Mouse (Mus musculus): ENCODE data around the gene Cdc42se2. TPM values are rescaled to one million over a fixed set of nuclear protein-coding genes. Genes with fewer than 3 reads are reported as not detected.

The Cdc42se2 gene
- polyA plus RNA-seq, 1 experiment from 2014 or later = 187 TPM

DNA sequence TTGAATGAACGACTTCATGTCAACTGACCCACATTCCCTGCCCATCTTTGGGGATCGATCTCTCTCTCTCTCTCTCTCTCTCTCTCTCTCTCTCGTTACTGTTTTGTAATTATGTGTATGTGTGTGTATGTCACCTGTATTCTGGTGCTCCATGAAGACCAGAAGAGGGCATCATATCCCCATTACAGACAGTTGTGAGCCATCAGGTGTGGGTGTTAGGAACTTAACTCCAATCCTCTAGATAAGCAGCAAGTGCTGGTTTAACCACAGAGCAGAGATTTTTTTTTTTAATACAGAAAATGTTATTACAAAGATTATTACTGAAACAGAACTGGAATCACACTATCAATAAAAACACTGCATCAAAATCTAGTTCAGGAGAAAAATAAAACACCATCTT is 1.9 kb downstream of the Cdc42se2 start:
- Histone ChIP-seq H3K4me3 (peak overlapping the region; percentile 69; the same call in 1 of the 2 replicates), H3K27me3 (ENCODE audit: poor library complexity, severe bottlenecking) (no peaks in the 10 kb centered on the region), H3K4me1 (peaks cover 32% of the 10 kb centered on the region), H3K27ac (no peak overlapping the region), H3K36me3 (replicated peaks) (peaks cover 26% of the 10 kb centered on the region), H3K9me3 (no peaks in the 10 kb centered on the region)
- 89% methylated on average over 3 of the region's 3 CpGs for WGBS
- DNase-seq (ENCODE audit: extremely low spot score, low spot score) = no peak

DNA sequence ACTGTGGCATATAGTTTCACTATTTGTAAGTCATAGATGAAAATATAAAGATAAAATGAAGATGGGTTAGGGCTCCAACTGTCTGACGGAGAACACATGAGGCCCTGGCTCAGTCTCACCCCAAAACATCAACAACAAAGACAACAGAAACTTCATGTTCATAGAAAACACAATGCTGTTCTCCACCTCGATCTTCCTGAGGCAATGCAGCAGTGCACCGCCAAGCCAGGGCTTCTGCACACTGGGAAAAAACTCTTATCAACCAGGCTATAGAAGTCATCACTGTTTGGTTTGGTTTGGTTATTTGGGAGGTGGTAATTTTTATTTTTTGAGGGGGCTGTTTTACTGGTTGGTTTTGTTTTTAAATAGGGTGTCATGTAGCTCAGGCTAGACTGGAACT is 3.0 kb downstream of the Cdc42se2 start:
- Histone ChIP-seq H3K36me3 (replicated peaks) (peaks cover 26% of the 10 kb centered on the region), H3K27me3 (ENCODE audit: poor library complexity, severe bottlenecking) (no peaks in the 10 kb centered on the region), H3K9me3 (no peaks in the 10 kb centered on the region), H3K4me3 (no peak overlapping the region), H3K27ac (no peak overlapping the region), H3K4me1 (peaks cover 32% of the 10 kb centered on the region)
- WGBS = 90% methylated on average over 3 of the region's 3 CpGs
- DNase-seq (ENCODE audit: extremely low spot score, low spot score) = no peak

DNA sequence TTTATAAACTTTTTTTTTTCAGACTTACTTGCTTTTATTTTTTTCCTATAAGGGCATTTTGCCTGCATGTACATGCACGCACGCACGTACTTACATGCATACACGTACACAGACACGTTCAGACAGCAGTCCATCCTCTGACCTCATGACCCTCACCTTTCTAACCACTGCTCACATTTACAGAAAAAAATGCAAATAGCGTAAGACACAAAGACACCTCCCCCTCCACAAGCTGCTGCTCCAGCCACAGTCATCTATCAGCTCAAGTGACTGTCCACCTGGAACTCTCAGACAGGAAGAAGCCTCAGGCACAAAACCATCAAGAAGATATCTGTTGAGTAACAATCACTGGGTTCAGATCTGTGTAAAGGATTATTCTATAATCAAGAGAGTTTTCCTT is 5.2 kb downstream of the Cdc42se2 start:
- Histone ChIP-seq H3K27ac (no peak overlapping the region), H3K4me3 (no peak overlapping the region), H3K27me3 (ENCODE audit: poor library complexity, severe bottlenecking) (no peaks in the 10 kb centered on the region), H3K9me3 (no peaks in the 10 kb centered on the region), H3K36me3 (replicated peaks) (peaks cover 39% of the 10 kb centered on the region), H3K4me1 (peaks cover 20% of the 10 kb centered on the region)
- no peak for DNase-seq (ENCODE audit: extremely low spot score, low spot score)
- 93% methylated on average over 6 of the region's 6 CpGs for WGBS

DNA sequence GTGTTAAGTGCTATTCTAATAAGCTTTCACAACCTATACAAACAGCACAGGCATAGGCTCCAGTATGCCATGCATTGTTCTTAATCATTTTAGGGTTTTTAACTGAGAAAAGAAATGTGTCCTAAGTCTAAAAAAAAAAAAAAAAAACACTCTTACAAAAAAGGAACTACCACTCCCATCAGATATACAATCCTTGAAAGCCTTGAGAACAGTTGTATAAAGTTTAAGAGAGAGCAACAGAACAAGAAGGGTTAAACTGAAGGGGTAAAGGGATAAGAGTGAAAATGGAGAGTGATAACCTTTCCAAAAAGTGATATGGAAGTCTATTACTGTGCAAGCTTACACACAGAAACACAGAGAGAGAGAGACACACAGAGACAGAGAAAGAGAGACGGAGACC is 7.5 kb downstream of the Cdc42se2 start:
- Histone ChIP-seq H3K4me1 (peaks cover 6% of the 10 kb centered on the region; the same call in 1 of the 2 replicates), H3K27ac (no peak overlapping the region), H3K4me3 (no peak overlapping the region), H3K27me3 (ENCODE audit: poor library complexity, severe bottlenecking) (no peaks in the 10 kb centered on the region), H3K9me3 (no peaks in the 10 kb centered on the region), H3K36me3 (replicated peaks) (peaks cover 47% of the 10 kb centered on the region)
- DNase-seq (ENCODE audit: extremely low spot score, low spot score) = no peak
- 93% methylated on average over 1 of the region's 1 CpGs for WGBS

DNA sequence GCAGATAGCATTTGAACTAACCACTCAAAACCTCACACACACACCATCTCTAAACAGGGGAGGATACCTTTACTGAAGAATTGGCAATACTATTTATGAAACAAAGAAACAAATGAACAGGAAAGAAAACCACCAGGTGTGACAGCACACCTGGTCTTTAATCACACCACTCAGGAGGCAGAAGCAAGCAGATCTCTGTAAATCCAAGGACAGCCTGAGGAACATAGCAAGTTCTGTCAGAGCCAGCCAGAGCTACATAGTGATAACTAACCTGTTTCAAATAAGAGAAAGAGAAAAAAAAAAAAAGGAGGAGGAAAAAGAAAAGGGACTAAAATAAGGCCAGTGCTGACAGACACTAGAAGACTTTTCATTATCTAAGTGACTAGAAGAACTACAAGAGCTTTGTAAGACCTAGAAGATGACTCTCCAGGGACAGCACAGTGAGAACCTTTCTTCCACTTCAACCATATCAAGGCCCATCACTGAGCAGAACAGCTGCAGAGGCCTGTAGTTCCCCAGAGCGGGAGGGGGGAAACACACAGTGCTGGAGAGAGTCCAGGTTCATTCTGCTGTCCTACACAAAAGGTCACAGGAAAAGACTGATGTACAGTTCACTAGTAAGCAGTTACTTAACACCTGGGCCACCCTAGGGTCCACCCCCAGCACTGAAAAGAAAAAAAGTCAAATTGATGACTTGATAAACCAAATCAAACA is 9.2 kb downstream of the Cdc42se2 start:
- 0 out of 2 replicates have a peak, but pooled peaks cover 4% of the 10 kb centered on the region for H3K4me1 ChIP-seq
- H3K27me3 ChIP-seq (ENCODE audit: poor library complexity, severe bottlenecking) = no peaks in the 10 kb centered on the region
- DNase-seq (ENCODE audit: extremely low spot score, low spot score) = no peak
- H3K4me3 ChIP-seq = no peak overlapping the region
- H3K27ac ChIP-seq = no peak overlapping the region
- WGBS = 87% methylated on average over 1 of the region's 1 CpGs
- peaks cover 37% of the 10 kb centered on the region for H3K36me3 ChIP-seq (replicated peaks)
- no peaks in the 10 kb centered on the region for H3K9me3 ChIP-seq

DNA sequence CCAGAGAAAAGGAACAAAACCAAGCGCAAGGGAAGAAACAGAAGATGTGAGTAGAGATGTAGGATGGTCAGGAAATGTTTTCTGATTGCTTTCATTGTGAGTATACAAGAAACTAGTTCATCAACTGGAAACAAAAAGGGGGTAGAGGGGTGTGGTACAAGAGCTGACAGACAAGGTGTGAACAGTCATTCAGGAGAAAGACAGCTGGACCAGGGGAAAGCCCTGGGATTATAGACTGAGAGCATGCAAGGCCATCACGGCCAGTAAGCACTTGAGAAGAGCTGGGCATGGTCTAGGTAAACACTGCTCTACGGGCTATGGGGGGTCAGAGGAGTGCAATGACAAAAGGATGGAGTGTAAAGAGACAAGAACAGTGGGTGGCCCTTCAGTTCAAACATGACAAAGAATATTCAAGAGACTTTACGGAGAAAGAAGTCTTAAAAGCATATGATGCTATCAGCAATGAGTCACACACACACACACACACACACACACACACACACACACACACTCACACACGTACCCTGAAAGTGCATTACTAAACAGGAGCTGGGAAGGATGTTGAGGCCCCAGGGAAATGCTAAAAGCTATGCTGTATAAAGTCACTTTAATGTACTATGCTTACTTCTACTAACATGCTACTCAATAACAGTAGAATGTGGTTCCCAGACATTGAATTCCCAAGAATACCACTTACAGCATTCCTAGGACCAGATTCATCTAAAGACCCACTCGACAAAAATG is 9.9 kb downstream of the Cdc42se2 start:
- 84% methylated on average over 6 of the region's 6 CpGs for WGBS
- Histone ChIP-seq H3K36me3 (replicated peaks) (peaks cover 34% of the 10 kb centered on the region), H3K4me3 (no peak overlapping the region)

DNA sequence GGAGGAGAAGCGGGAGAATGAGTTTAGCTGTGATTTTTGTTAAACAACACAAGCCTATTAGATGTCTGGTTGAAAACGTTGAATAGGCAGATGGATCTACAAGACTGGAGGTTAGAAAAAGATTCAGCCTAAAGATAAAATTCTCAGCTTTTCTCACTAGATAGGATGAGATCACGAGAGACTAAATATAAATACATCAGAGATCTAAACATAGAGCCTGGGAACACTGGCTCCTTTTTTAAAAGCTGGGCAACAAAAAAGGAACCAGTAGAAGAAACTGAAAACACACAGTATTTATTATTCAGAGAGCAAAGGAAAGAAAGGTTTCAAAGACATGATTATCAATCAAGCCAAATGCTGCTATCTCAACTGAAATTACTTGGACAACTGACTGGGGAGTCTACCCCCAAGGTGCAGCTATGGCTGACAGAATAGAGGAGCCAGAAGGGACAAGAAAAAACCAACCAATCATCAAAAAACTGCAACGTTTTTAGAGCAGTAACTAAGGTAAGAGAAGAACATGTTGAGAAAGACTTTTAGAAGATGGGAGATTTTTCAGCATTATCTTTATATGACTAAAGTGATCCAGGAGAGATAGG is 10.6 kb downstream of the Cdc42se2 start:
- peaks cover 30% of the 10 kb centered on the region for H3K36me3 ChIP-seq (replicated peaks)
- 86% methylated on average over 4 of the region's 4 CpGs for WGBS
- DNase-seq (ENCODE audit: extremely low spot score, low spot score) = no peak

More for the DNA sequence above, 9.9 kb downstream of the Cdc42se2 start:
- Histone ChIP-seq H3K4me1 (0 out of 2 replicates have a peak, but pooled peaks cover 4% of the 10 kb centered on the region), H3K27me3 (ENCODE audit: poor library complexity, severe bottlenecking) (no peaks in the 10 kb centered on the region), H3K9me3 (no peaks in the 10 kb centered on the region), H3K27ac (no peak overlapping the region)
- no peak for DNase-seq (ENCODE audit: extremely low spot score, low spot score)

DNA sequence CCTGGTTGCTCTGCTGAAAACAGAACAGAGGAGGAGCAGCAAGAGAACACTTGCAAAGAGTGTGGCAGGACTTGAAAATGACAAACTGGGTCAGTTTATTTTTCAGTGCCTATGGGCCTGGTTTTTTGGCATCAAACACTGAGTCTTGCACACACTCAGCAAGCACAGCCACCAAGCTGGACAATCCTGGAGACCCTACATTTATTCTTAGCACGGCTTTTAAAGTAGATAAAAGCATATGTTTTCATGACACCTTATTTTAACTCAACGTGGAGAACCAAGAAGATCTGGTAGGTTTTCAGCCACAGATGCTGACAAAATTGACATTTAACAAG is 11.1 kb downstream of the Cdc42se2 start:
- H3K27ac ChIP-seq = no peak overlapping the region
- DNase-seq (ENCODE audit: extremely low spot score, low spot score) = no peak
- H3K36me3 ChIP-seq (replicated peaks) = peaks cover 28% of the 10 kb centered on the region
- no peak overlapping the region for H3K4me3 ChIP-seq
- no peaks in the 10 kb centered on the region for H3K27me3 ChIP-seq (ENCODE audit: poor library complexity, severe bottlenecking)
- WGBS = 96% methylated on average over 2 of the region's 2 CpGs
- H3K9me3 ChIP-seq = no peaks in the 10 kb centered on the region
- H3K4me1 ChIP-seq = 0 out of 2 replicates have a peak, but pooled peaks cover 4% of the 10 kb centered on the region

More for the DNA sequence above, 10.6 kb downstream of the Cdc42se2 start:
- Histone ChIP-seq H3K9me3 (no peaks in the 10 kb centered on the region), H3K4me1 (0 out of 2 replicates have a peak, but pooled peaks cover 4% of the 10 kb centered on the region), H3K27me3 (ENCODE audit: poor library complexity, severe bottlenecking) (no peaks in the 10 kb centered on the region), H3K4me3 (no peak overlapping the region), H3K27ac (no peak overlapping the region)

DNA sequence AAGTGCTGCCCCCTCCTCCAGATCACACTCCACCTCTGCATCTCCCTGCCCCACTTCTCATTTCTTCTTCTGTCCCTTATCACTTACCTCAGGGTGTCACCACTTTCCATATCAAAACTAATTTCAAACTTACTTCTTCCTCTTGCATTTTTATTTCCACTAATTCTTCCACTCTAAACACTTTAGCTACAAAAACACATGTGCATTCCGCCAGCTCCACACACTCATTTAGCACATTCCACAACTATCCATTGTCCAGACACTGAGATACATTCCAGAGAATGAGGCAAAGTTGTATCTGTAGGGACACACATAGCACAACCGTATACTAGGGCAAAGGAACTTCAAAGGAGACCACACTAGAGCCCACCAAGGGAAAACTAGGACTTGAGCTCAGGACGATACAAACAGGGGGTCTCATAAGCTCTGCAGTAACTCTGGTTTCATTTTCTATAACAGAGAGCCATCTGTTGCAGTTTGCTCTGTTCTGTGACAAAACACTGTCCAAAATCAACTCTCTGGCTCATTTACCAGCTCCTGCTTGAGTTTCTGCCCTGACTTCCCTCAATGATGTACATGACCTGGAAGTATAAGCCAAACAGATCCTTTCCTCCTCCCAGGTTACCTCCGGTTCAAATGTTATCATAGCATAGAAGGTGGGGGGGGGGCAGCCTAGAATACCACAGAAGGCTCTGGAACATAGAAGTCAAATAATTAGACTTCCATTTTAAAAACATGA is 11.7 kb downstream of the Cdc42se2 start:
- no peaks in the 10 kb centered on the region for H3K27me3 ChIP-seq (ENCODE audit: poor library complexity, severe bottlenecking)
- DNase-seq (ENCODE audit: extremely low spot score, low spot score) = no peak
- no peaks in the 10 kb centered on the region for H3K9me3 ChIP-seq
- H3K36me3 ChIP-seq (replicated peaks) = peaks cover 27% of the 10 kb centered on the region
- no peak overlapping the region for H3K4me3 ChIP-seq
- WGBS = 91% methylated on average over 4 of the region's 4 CpGs
- H3K27ac ChIP-seq = no peak overlapping the region
- H3K4me1 ChIP-seq = 0 out of 2 replicates have a peak, but pooled peaks cover 4% of the 10 kb centered on the region

DNA sequence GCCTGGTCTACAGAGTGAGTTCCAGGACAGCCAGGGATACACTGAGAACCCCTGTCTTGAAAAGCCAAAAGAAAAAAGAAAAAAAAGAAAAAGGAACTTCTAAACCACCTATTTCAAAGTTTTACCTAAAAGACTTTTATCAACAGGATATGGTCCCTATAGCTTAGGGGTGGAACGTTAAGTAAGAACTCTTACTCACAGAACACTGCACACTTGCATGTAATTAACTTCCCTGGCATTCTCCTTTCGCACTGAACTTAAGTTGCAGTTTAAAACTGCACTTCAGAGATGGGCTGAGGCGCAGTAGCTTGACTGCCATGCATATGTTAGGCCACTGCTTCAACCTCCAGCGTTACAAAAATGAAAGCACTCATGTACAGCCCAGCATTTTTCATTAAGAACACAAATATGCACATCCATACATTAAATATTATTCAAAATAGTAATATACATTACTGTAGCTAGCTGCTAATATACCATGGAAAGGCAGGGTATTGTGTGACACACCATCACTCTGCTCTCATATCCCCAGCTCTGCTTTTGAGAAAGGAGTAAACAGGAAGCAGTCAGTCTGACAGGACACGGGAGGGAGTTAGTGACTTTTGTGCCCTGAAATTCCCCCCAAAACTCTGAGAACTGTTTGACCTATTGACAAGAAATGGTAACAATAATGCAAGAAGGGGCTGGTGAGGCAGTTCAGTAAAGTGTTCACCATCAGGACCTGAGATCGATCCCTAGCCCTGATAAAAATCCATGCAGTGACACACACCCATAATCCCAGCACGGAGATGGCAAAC is 13.0 kb downstream of the Cdc42se2 start:
- no peaks in the 10 kb centered on the region for H3K9me3 ChIP-seq
- H3K4me3 ChIP-seq = no peak overlapping the region
- H3K36me3 ChIP-seq (replicated peaks) = peaks cover 27% of the 10 kb centered on the region
- H3K27me3 ChIP-seq (ENCODE audit: poor library complexity, severe bottlenecking) = no peaks in the 10 kb centered on the region
- H3K4me1 ChIP-seq = peaks cover 9% of the 10 kb centered on the region
- 86% methylated on average over 7 of the region's 7 CpGs for WGBS
- DNase-seq (ENCODE audit: extremely low spot score, low spot score) = no peak
- H3K27ac ChIP-seq = no peak overlapping the region

DNA sequence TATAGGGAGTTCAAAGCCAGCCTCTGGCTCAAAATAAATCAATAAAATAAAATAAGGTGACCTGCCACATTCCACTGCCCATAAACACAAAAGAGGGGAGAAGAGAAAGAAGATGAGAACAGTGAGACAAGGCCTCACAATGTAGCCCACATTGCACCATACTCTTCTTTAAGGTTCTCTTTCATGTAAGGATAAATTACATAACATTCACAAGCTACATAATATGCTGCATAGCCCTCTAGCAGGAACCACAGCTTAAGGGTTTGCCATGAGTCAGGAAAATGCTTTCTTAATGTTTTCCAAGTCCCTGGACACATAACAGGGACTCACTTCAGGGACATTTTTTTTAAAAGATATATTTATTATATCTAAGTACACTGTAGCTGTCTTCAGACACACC is 15.9 kb downstream of the Cdc42se2 start:
- Histone ChIP-seq H3K36me3 (replicated peaks) (peaks cover 14% of the 10 kb centered on the region), H3K27ac (no peak overlapping the region), H3K27me3 (ENCODE audit: poor library complexity, severe bottlenecking) (no peaks in the 10 kb centered on the region), H3K9me3 (no peaks in the 10 kb centered on the region), H3K4me1 (peaks cover 31% of the 10 kb centered on the region), H3K4me3 (no peak overlapping the region)
- no peak for DNase-seq (ENCODE audit: extremely low spot score, low spot score)

DNA sequence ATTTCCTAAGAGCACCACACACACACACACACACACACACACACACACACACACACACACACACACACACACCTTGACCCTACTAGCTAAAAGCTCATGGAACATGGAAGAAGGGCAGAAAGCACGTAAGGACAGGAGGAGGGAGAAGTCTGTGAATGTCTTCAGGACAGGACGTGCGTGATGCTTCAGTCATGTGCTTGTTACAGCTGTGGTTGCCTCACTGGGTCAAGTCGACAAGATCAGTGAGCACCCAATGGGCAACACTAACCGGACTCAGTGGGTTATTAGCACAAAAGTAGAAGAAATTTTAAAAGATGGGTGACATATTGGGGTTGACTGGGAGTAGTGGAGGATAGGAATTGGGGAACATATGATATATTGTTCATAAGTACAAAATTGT is 17.6 kb downstream of the Cdc42se2 start:
- no peak for DNase-seq (ENCODE audit: extremely low spot score, low spot score)

More for the DNA sequence above, 17.6 kb downstream of the Cdc42se2 start:
- 86% methylated on average over 5 of the region's 5 CpGs for WGBS
- Histone ChIP-seq H3K4me1 (peaks cover 30% of the 10 kb centered on the region), H3K27me3 (ENCODE audit: poor library complexity, severe bottlenecking) (no peaks in the 10 kb centered on the region), H3K4me3 (no peak overlapping the region), H3K9me3 (no peaks in the 10 kb centered on the region), H3K36me3 (replicated peaks) (peaks cover 5% of the 10 kb centered on the region; the same call in 1 of the 2 replicates), H3K27ac (no peak overlapping the region)
